8 mouse cellular contexts compared by ENCODE assay signal in the genomic region with DNA sequence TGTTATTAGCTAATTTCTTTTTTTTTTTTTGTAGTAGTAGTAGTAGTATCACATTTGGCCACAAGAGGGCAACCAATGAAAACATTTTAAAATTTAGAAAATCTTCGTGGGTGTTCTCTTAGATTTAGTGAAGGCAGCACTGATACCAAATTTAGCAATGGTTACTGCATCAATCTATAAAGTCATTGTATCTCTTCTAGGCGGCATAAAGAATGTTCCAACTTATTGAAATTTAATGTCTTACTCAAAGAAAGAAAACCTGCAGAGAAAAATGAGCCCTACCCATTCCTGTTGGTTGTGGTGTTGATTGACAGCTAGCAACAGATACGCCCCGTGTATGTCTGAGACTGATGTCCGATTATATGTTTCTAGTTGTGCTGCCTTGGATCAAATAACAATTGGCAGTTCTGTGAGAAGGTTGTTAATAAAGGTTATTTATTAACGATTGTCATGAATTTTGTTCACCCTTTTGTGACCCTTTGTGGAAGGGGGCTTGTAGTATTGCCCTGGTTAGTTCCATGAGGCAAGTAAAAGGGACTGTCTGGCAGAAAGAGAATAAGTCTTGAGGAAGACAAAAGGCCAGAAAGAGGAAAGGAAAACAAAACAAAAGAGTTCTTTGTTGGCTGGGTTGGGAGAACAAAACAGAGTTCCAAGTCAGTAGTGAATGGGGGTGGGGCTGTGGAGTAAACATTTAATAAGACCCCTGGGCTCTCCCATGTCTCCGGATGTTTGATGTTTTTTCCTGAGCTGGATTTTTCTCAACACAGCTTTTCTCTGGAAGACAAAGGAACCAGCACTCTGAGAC.
DNase-seq lines count a peak whose midpoint lies in the region; ATAC-seq lines count a peak whose summit lies in the region.

No protein-coding gene starts in this region.

- H3K4me3 ChIP-seq in intestine, embryonic 15.5 days (replicated peaks): no peak overlapping the region
- H3K4me3 ChIP-seq in neural tube, embryonic 15.5 days (replicated peaks): peak overlapping the region; percentile 17

- H3K9ac ChIP-seq in intestine, embryonic 15.5 days: no peak overlapping the region
- H3K9ac ChIP-seq in neural tube, embryonic 15.5 days (replicated peaks): no peak overlapping the region

- no peaks in the 10 kb centered on the region for H3K9me3 ChIP-seq in intestine, embryonic 15.5 days
- no peaks in the 10 kb centered on the region for H3K9me3 ChIP-seq in neural tube, embryonic 15.5 days (replicated peaks)

- no peak overlapping the region for H3K27ac ChIP-seq in intestine, embryonic 15.5 days
- peak overlapping the region; percentile 51 for H3K27ac ChIP-seq in neural tube, embryonic 15.5 days (replicated peaks)

- H3K27me3 ChIP-seq in intestine, embryonic 15.5 days (replicated peaks): no peaks in the 10 kb centered on the region
- no peaks in the 10 kb centered on the region for H3K27me3 ChIP-seq in neural tube, embryonic 15.5 days (replicated peaks)

- 28% methylated on average over 7 of the region's 7 CpGs for WGBS in intestine, embryonic 15.5 days
- 2% methylated on average over 7 of the region's 7 CpGs for WGBS in neural tube, embryonic 15.5 days

- H3K4me1 ChIP-seq in intestine, embryonic 15.5 days (replicated peaks): no peaks in the 10 kb centered on the region
- peaks cover 6% of the 10 kb centered on the region for H3K4me1 ChIP-seq in neural tube, embryonic 15.5 days

- peak; percentile 50 for DNase-seq in layer of hippocampus, adult 9-10 months (ENCODE audit: low spot score)
- no peak for DNase-seq in layer of hippocampus, postnatal 25 days (ENCODE audit: extremely low spot score in 1 of 2, low spot score in 1 of 2)
- peak; percentile 67 for DNase-seq in embryo, embryonic 11 days
- DNase-seq in left cerebral cortex, adult 11 months (ENCODE audit: low spot score): no peak
- DNase-seq in cerebellum, adult 9-11 months: no peak

- ATAC-seq in intestine, embryonic 15.5 days: peak; percentile 55; the same call in 1 of the 2 replicates
- ATAC-seq in neural tube, embryonic 15.5 days (ENCODE audit: low FRiP score): peak; percentile 72
- ATAC-seq in megakaryocyte, adult 5-6 weeks (ENCODE audit: poor library complexity, severe bottlenecking): no peak

- no peaks in the 10 kb centered on the region for H3K36me3 ChIP-seq in intestine, embryonic 15.5 days
- no peaks in the 10 kb centered on the region for H3K36me3 ChIP-seq in neural tube, embryonic 15.5 days

- no peak overlapping the region for H3K4me2 ChIP-seq in intestine, embryonic 15.5 days (replicated peaks)
- peak overlapping the region; percentile 52 for H3K4me2 ChIP-seq in neural tube, embryonic 15.5 days

Comparison
In these comparisons a context has a peak if more than half of its experiments do, and no peak if none do; other contexts are left out.
1. DNase-seq: peak in layer of hippocampus, adult 9-10 months (single experiment) and embryo, embryonic 11 days (single experiment); none in layer of hippocampus, postnatal 25 days (0 of 2), left cerebral cortex, adult 11 months (single experiment) and cerebellum, adult 9-11 months (single experiment).